Mouse (Mus musculus) lung, postnatal 36 days (tissue): ENCODE measurements around the gene Entpd1.

Experiments
- DNase-seq: peaks from one replicate; pipeline ENCODE4 v3.0.0; 2022; ENCODE audit warnings: mixed read lengths

Entpd1 gene

GRCm38 (mm10) chr19:40726614-40727013 is 114.4 kb downstream of the Entpd1 start:
- DNase-seq, result no peak

GRCm38 (mm10) chr19:40728213-40728612 is 116.0 kb downstream of the Entpd1 start:
- no peak for DNase-seq

DNA sequence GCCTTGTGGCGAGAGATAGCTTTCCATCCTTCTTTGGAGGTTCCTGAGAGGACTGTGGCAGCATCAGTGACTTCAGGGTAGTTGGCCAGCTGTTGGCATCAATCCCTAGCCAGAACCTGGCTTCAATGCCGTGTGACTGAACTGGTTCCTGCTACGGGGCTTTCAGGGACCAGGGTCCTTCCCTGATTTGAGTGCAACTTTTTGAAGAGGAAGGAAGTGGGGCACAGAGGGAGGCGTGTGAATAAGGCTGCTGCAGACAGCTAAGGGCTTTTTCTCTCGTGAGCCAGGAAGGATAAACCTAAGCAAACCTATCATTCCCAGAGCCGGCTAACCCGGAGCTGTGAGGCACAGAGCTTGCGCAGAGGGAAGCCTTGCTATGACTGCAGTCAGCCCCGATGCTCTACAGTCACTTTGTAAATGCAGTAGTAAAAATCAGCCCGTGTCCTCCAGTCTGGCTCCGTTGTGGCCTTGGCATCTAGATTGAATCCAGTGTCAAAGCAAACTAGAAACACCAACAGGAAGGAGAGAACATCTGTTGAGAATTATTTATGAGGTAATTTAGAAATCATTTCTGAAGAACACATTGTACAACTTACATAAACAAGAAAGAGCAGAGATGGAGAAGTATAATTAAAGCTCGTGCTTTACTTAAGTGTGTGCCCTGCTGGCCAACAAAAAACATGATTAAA is 116.7 kb downstream of the Entpd1 start:
- peak; percentile 18 for DNase-seq

DNA sequence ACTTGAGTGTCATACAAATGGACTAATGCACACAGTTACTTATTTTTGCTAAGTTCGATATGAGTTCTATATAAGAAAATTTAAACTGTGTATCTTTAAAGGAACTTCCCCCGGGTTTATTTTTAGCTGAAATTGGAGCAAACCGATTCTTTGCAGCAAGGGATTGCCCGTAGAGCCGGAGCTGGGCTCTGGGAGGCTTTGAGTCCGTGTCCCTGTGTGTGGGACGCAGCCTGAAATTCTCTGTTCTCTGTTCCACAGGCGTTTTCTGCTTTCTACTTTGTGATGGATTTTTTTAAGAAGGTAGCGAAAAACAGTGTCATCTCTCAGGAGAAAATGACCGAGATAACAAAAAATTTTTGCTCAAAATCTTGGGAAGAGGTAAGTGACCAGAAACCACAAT is 121.2 kb downstream of the Entpd1 start:
- no peak for DNase-seq

DNA sequence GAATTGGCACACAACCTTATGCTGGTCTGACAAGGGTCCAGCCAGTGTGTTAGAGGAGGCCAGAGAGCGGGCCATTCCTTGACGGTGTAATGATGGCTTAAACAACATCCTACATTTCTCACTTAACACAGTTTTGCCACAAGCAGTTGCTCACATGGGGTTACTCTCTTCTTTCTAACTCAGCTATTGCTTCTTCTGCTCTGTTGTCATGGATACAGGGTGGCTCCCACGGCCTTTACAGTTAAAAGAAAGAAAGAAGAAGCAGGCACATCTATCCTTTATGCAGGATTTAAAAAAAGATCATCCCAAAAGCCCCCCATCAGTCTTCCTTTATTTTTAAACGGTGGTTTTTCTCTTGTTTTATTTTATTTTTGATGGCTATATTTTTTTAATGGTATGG is 121.7 kb downstream of the Entpd1 start:
- no peak for DNase-seq

GRCm38 (mm10) chr19:40736680-40737512 is 124.7 kb downstream of the Entpd1 start:
- peak; percentile 80 for DNase-seq

DNA sequence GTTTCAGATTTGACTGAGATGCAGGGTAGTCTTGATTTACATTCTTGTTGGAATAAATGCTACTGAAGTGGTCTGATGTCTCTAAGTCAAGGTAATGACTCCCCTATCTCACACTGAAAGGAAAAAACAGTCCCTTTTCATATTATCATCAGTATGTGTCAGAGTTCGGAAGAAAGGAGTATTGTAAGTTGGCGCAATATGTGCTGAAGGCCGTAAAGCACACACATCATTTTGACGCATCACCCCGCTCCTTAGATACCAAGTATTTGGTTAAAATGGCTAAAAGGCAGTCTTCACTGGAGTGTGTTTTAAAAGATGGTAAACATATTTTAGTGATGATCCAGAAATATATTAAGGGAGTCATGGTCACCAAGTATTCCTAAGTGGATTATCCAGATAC is 125.4 kb downstream of the Entpd1 start:
- DNase-seq, result no peak

- DNase-seq, result no peak
Observed at GRCm38 (mm10) chr19:40738683-40739324, 126.6 kb downstream of the Entpd1 start.

GRCm38 (mm10) chr19:40746603-40747002 is 134.4 kb downstream of the Entpd1 start:
- no peak for DNase-seq

- no peak for DNase-seq
Observed at GRCm38 (mm10) chr19:40748559-40748958, 136.4 kb downstream of the Entpd1 start, which contains the start of gene Cc2d2b. Gene Cc2d2b (plus strand): TSS chr19:40748753.

DNA sequence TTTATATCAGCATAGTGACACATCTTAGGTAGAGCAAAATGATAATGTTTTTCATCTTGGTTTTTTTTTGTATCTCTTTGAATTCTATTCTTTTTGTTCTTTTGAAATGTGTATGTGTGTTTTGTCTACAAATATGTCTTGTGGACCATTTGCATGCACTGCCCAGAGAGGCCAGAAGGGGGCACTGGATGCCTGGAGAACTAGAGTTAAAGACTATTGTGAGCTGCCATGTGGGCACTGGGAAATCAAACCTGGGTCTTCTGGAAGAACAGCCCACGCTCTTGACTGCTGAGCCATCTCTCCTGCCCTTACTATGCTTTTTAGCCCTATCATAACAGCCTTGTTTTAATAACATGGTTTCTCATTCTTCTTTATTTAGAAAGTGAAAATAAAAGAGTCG is 142.1 kb downstream of the Entpd1 start:
- peak; percentile 88 for DNase-seq

- no peak for DNase-seq
Observed at GRCm38 (mm10) chr19:40760071-40760470, 147.9 kb downstream of the Entpd1 start.

DNA sequence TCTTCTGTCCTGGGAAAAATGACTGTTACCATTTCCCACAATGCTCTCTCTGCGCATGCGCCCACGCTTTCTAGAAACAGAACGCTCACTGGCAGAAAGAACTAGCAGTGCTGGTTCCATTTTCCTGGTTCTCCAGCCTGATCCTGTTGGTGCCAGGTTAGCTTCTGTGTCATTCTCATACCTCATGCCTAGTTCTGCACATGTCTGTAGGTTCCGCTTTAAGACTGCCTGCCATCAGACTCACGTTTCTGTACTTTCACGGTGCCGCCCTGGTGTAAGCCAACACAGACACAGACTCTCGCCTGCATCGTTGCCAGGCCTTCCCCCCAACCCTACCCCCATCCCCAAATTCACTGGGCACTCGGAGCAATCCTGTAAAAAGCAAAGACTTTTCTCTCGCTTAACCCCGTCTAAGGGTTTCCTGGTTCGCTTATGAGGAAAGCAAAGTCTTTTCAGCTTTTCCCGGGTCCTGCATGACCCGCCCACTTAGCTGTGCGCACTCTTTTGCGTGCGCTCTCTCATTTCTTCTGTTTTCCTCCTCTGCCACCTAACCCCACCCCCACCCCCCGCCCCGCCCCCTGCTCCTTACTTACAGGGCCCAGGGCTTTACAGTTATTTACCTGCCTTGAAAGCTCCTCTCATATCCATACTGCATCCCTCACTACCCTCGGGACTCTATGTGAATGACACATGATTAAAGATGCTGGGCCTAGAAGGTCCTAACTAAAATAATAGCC is 150.0 kb downstream of the Entpd1 start:
- peak; percentile 61 for DNase-seq

GRCm38 (mm10) chr19:40767189-40767588 is 155.0 kb downstream of the Entpd1 start:
- DNase-seq, result peak; percentile 65

DNA sequence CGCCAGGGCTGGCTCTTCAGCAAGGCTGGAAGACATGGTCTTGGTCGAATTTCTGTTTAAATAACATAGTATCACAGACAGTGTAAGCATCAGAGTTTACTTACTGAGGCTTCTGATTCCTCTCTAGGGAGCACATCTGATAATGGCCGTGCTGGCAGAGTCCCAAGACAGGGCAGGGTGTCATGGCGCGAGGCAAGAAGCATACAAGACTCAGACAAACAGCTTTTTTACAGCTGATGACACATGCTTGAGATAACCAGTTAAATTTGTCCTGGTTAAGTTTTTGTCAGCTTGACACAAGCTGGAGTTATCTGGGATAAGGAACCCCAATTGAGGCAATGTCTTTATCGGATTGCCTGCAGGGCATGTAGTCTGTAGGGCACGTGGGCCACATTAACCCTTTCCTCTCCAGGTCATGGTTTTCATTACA is 157.2 kb downstream of the Entpd1 start:
- DNase-seq, result peak; percentile 11

DNA sequence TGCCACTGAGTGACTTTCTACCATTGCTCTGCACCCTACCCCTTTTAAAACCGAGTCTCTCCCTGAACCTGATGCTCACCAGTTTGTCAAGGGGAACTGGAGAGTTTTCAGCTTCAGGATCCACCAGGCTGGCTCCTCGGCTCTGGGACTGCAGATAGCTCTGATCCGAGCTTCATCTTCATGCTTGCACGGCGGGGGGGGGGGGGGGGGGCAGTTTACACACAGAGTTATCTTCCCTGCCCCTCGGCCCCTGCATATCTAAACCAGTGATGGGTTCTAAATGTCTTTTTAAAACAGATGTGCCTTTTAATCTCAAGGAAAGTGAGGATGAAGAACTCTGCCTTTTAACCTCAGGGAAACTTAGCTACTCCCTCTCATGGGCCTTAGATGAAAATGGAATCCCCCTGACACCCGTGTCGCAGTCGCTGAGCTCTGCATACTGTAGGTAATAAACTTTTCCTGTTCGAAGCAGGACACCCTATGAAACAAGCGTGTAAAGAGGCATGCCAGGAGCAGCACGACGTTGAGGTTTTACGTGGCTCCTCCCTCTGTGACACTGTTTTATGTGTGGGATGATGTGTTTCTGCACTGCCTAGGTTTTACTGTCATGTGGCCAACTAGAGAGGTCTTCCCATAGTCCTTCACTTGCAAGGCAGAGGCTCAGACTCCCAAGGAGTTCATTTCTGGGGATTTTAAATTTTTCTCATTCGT is 176.0 kb downstream of the Entpd1 start:
- no peak for DNase-seq

GRCm38 (mm10) chr19:40788715-40789084 is 176.5 kb downstream of the Entpd1 start:
- DNase-seq, result no peak
